Mouse (Mus musculus): ENCODE measurements at regions not wholly inside any gene's neighbourhood (a gene's known extent, or its start where the extent isn't known, plus 50 kb on each side); places are given as distances from the start of the nearest gene placed in this dataset.

DNA sequence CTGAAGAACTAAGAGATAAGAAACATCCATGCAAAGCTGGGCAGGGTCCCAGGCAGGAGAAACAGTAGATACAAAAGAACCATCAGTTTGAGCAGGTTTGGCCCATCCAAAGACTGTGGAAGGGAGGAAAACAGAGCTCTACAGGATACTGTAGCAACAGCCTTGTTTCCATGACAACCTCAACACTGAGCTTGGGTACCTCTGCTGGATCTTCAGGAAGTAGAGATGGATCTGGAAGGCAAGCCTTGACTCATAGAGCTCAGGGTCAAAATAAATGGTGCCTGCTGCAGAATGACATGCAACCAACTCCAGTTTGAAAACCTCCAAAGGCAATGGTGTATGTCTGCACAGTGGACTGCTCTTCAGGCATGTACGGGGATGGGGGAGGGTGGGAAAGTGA is 173.0 kb upstream of the Tbx3 start:
- Histone ChIP-seq H3K36me3 (ENCODE audit: control insufficient read depth, insufficient read depth) (no peaks in the 10 kb centered on the region), H3K4me2 (replicated peaks; ENCODE audit: low read depth) (no peak overlapping the region), H3K9me3 (ENCODE audit: control insufficient read depth) (no peaks in the 10 kb centered on the region), H3K27me3 (replicated peaks; ENCODE audit: control insufficient read depth, insufficient read depth, low read length) (no peaks in the 10 kb centered on the region), H3K27ac (ENCODE audit: low read depth, low read length) (no peak overlapping the region), H3K4me1 (replicated peaks; ENCODE audit: control insufficient read depth, insufficient read depth, low read length) (no peaks in the 10 kb centered on the region), H3K9ac (ENCODE audit: low read depth, low read length) (no peak overlapping the region), H3K4me3 (ENCODE audit: low read depth, low read length) (no peak overlapping the region)
- ATAC-seq: no peak
- 83% methylated on average over 1 of the region's 1 CpGs for WGBS
- TF ChIP-seq CTCF (IDR thresholded peaks at IDR 0.05; ENCODE audit: low read depth): no peak

DNA sequence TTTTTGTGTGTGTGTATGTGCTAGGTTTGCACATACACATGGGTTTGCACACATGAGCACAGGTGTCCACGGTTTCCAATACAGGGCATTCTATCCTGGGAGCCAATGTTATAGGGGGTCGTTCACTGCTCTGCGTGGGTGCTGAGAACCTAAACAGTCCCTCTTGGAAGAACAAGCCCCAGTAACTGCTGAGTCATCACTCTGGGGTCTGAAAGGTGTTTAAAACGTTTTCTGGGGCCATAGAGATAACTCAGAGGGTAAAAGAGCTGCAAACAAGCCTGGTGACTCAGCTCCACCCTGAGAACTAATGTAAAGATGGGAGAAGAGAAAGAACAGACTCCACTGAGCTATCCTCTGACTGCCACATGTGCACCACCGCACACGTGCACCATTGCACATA is 172.0 kb upstream of the Tbx3 start:
- no peaks in the 10 kb centered on the region for H3K9me3 ChIP-seq (ENCODE audit: control insufficient read depth)
- 63% methylated on average over 6 of the region's 6 CpGs for WGBS
- no peak overlapping the region for H3K27ac ChIP-seq (ENCODE audit: low read depth, low read length)
- no peak overlapping the region for H3K4me3 ChIP-seq (ENCODE audit: low read depth, low read length)
- no peak overlapping the region for H3K4me2 ChIP-seq (replicated peaks; ENCODE audit: low read depth)
- no peak for TF ChIP-seq CTCF (IDR thresholded peaks at IDR 0.05; ENCODE audit: low read depth)
- H3K27me3 ChIP-seq (replicated peaks; ENCODE audit: control insufficient read depth, insufficient read depth, low read length): no peaks in the 10 kb centered on the region
- no peaks in the 10 kb centered on the region for H3K4me1 ChIP-seq (replicated peaks; ENCODE audit: control insufficient read depth, insufficient read depth, low read length)
- ATAC-seq: no peak
- H3K36me3 ChIP-seq (ENCODE audit: control insufficient read depth, insufficient read depth): no peaks in the 10 kb centered on the region
- H3K9ac ChIP-seq (ENCODE audit: low read depth, low read length): no peak overlapping the region

DNA sequence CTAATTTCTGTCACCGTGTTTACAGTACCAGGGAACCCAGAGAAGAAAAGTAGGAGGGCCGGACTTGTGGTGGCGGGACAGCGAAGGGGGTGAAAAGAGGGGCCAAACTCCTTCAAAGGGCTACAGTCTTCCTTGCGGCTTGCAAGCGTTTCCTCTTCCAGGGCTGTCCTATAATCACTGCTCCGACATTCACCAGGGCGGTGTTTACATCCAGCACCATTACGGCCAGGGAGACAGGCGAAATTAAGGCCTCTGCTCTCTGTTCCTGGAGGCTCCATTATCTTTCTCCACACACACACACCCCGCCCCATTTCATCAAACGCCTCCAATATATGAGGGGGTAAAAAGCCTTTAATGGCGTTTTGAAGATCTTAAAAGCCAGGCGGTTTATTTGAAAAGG is 162.8 kb upstream of the Tbx3 start:
- WGBS: 40% methylated on average over 14 of the region's 14 CpGs
- no peaks in the 10 kb centered on the region for H3K27me3 ChIP-seq (replicated peaks; ENCODE audit: control insufficient read depth, insufficient read depth, low read length)
- no peak overlapping the region for H3K4me3 ChIP-seq (ENCODE audit: low read depth, low read length)
- H3K4me2 ChIP-seq (replicated peaks; ENCODE audit: low read depth): no peak overlapping the region
- H3K4me1 ChIP-seq (replicated peaks; ENCODE audit: control insufficient read depth, insufficient read depth, low read length): no peaks in the 10 kb centered on the region
- no peak overlapping the region for H3K9ac ChIP-seq (ENCODE audit: low read depth, low read length)
- no peak for TF ChIP-seq CTCF (IDR thresholded peaks at IDR 0.05; ENCODE audit: low read depth)
- no peak for ATAC-seq
- no peaks in the 10 kb centered on the region for H3K9me3 ChIP-seq (ENCODE audit: control insufficient read depth)
- H3K27ac ChIP-seq (ENCODE audit: low read depth, low read length): no peak overlapping the region
- H3K36me3 ChIP-seq (ENCODE audit: control insufficient read depth, insufficient read depth): no peaks in the 10 kb centered on the region

DNA sequence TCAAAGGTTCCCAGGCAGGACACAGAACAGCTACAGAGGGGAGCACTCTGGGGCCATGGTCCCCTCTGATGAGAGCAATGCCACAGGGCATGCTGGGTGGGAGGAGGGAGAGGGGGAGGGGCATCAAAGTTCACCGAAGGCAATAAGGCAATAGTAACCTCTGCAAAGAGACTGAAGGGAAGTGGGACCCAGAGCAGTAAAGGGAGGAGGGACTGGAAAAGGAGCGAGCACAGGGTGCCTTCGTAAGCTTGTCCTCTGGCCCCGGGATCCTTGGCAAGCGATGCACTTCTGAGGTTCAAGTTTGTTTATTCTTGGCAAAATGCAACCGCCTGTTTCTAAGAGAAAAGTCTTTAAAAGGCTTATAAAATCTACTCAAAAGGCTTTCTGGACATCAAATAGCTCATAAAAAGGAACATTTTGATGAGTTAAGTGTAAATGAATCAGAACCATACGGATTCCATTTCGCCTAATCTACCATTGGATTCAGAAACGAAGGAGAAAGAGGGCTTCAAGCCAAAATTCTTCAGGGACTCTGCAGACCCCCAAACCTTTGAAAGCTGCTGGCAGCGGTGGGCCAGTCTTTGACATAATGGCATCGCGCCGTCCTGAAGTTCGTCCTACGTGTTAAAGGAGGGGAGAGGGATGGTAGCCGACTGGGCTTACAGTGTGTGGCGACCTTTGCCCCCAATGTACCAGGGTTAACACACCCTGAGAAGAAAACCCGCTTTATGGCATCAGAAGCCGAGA is 151.8 kb upstream of the Tbx3 start:
- Histone ChIP-seq H3K27ac (ENCODE audit: low read depth, low read length) (no peak overlapping the region), H3K4me2 (replicated peaks; ENCODE audit: low read depth) (no peak overlapping the region)

DNA sequence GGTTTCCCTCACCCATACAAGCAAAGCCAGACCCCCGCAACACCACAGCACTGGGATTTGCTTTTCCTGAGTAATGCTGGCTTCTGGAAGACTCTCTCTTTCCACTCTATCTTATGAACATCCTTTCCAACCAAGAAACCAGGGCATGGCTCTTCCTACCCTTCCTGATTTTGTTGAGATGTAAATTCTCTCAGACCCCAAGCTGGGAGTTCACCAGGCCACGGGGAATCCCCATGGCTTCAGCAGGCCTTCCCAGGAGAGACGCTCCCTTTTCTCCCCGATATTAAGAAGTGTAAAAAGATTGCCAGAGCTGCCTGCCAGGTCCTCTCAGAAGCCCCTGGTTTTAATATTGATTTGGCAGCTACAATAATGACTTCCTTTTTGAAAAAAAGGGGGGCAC is 146.3 kb upstream of the Tbx3 start:
- WGBS: 57% methylated on average over 4 of the region's 4 CpGs
- no peak overlapping the region for H3K9ac ChIP-seq (ENCODE audit: low read depth, low read length)
- no peak overlapping the region for H3K27ac ChIP-seq (ENCODE audit: low read depth, low read length)
- no peaks in the 10 kb centered on the region for H3K9me3 ChIP-seq (ENCODE audit: control insufficient read depth)
- H3K4me2 ChIP-seq (replicated peaks; ENCODE audit: low read depth): no peak overlapping the region
- H3K27me3 ChIP-seq (replicated peaks; ENCODE audit: control insufficient read depth, insufficient read depth, low read length): no peaks in the 10 kb centered on the region
- H3K4me1 ChIP-seq (replicated peaks; ENCODE audit: control insufficient read depth, insufficient read depth, low read length): no peaks in the 10 kb centered on the region
- no peak overlapping the region for H3K4me3 ChIP-seq (ENCODE audit: low read depth, low read length)
- no peak for TF ChIP-seq CTCF (IDR thresholded peaks at IDR 0.05; ENCODE audit: low read depth)
- no peaks in the 10 kb centered on the region for H3K36me3 ChIP-seq (ENCODE audit: control insufficient read depth, insufficient read depth)
- no peak for ATAC-seq

More for the DNA sequence above, 151.8 kb upstream of the Tbx3 start:
- no peak overlapping the region for H3K9ac ChIP-seq (ENCODE audit: low read depth, low read length)
- H3K4me1 ChIP-seq (replicated peaks; ENCODE audit: control insufficient read depth, insufficient read depth, low read length): 0 out of 2 replicates have a peak, but pooled peaks cover 3% of the 10 kb centered on the region
- no peak for TF ChIP-seq CTCF (IDR thresholded peaks at IDR 0.05; ENCODE audit: low read depth)
- H3K36me3 ChIP-seq (ENCODE audit: control insufficient read depth, insufficient read depth): no peaks in the 10 kb centered on the region
- WGBS: 65% methylated on average over 19 of the region's 19 CpGs
- no peaks in the 10 kb centered on the region for H3K9me3 ChIP-seq (ENCODE audit: control insufficient read depth)
- no peaks in the 10 kb centered on the region for H3K27me3 ChIP-seq (replicated peaks; ENCODE audit: control insufficient read depth, insufficient read depth, low read length)
- ATAC-seq: no peak
- no peak overlapping the region for H3K4me3 ChIP-seq (ENCODE audit: low read depth, low read length)

DNA sequence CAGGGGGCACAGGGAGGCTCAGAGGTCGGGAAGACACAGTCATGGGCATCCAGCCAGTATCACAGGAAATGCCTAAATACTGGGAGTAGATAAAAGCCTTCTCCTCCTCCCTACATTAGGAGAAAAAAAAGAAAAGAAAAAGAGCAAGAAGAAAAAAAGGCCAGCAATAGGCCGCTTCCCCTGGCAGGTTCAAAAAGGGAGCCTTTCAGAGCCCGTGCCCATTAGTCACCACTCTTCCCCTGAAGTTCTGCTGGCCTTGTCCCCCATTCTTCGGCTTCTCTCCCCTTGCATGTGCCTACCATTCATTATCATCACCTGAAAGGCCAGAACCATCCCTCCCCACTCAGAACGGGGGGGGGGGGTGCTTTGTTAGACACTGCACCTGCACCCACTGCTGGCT is 144.5 kb upstream of the Tbx3 start:
- Histone ChIP-seq H3K4me2 (replicated peaks; ENCODE audit: low read depth) (no peak overlapping the region), H3K9me3 (ENCODE audit: control insufficient read depth) (no peaks in the 10 kb centered on the region), H3K4me3 (ENCODE audit: low read depth, low read length) (no peak overlapping the region), H3K36me3 (ENCODE audit: control insufficient read depth, insufficient read depth) (no peaks in the 10 kb centered on the region), H3K4me1 (replicated peaks; ENCODE audit: control insufficient read depth, insufficient read depth, low read length) (no peaks in the 10 kb centered on the region), H3K9ac (ENCODE audit: low read depth, low read length) (no peak overlapping the region), H3K27me3 (replicated peaks; ENCODE audit: control insufficient read depth, insufficient read depth, low read length) (no peaks in the 10 kb centered on the region), H3K27ac (ENCODE audit: low read depth, low read length) (no peak overlapping the region)
- WGBS: 80% methylated on average over 5 of the region's 5 CpGs
- no peak for TF ChIP-seq CTCF (IDR thresholded peaks at IDR 0.05; ENCODE audit: low read depth)
- ATAC-seq: no peak
